Mouse (Mus musculus) gastrocnemius, postnatal 14 days (tissue): ENCODE data around the gene Tmem25. TPM values are rescaled to one million over a fixed set of nuclear protein-coding genes. Genes with fewer than 3 reads are reported as not detected.
"Not testable (repeated sequence)": the region's sequence is repeated elsewhere in the genome, so short reads cannot be mapped to it uniquely, and the experiment has no call there.

Source experiments
- DNase-seq: peaks from one replicate; pipeline ENCODE4 v3.0.0; 2021; ENCODE audit warnings: mixed read lengths
- intact Hi-C: fragments of 180-260 bp; cut with DNase I; formaldehyde crosslinking; loops from one replicate; pipeline ENCODE4 v1.15.1; 2025; ENCODE audit warnings: low total_unique reads
- total RNA-seq, 2 experiments: library from RNA; stranded (reverse); gene quantifications; 2 replicates each; pipeline ENCODE4 v1.2.3; 2021

Gene Tmem25
- total RNA-seq, 2 experiments from 2014 or later: 9.4 to 11.6 TPM

DNA sequence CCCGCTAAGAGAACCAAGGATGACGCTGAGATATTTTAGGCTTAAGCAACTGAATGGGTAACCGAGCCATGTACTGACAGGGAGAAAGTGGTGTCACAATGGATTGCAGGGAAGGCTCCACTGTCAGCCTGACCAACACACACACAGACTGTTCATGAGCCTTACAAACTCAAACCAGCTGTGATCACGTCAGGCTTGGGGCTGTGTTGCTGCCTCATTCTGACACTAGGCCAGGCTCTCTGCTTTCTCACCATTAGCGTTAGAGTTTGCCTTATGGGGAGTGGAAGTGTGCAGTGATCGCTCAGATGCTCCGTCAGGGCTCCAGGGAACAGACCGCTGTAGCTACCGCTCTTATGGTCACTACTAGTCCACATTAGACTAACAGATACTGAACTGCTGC, 6.3 kb downstream of the Tmem25 start:
- intact Hi-C loops: no loop called here
- DNase-seq: no peak

DNA sequence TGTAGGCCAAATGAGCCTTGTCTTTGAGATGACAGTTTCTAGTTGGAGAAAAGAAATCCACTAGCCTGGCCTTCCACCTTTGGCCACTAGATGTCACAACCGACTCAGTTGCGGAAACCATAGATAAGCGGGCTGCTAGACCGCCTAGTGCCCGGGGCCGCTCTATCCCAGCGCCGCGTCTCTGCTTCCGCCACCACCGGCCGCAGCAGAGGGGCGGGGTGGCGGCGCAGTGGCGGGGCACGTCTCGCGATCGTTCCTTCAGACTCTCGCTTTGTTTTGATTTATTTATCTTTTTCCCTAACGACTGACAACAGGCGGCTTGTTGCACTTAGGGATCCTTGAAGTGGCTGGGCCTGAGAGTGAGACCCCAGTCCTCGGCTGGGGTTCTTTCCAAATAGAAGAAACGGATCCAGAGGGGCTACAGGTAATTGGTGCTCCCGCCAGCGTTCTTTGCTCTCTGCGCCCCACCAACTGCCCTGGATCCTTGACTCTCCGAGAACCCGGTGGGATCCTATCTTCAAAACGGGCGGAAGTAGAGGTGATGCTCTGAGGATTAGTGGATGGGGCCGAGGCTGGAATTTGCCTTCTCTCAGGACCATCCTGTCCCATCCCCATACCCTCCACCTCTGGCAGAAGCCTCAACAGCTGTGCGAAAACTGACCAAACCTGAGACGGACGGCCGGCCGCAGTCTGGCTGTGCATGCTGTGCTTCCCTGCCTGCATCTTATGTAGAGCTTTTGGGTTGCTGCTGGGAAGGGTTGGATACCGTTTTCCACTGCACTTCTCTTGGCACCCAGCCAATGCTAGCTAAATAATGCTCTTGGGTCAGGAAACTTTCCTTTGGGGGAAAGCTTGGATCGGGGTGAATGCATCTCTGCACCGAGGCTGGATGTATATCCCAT, 26.1 kb downstream of the Tmem25 start:
- DNase-seq: peak; percentile 94
- intact Hi-C loops: no loop called here

DNA sequence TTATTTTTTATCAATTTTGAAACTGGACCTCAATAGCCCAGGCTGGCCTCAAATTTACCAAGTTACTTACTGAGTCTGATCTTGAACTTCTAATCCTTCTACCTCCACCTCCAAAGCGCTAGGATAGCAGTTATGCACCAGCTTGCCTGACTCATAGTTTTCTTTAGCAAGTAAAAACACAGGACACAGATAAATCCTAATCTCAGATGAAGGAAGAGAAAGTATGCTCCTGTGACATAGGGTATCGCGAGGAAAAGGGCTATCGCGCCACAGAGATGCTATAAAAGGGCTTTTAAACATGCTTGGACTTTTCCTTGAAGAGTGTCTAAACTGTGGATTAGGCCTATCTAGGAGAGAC, 26.7 kb downstream of the Tmem25 start:
- intact Hi-C loops: no loop called here
- no peak for DNase-seq

DNA sequence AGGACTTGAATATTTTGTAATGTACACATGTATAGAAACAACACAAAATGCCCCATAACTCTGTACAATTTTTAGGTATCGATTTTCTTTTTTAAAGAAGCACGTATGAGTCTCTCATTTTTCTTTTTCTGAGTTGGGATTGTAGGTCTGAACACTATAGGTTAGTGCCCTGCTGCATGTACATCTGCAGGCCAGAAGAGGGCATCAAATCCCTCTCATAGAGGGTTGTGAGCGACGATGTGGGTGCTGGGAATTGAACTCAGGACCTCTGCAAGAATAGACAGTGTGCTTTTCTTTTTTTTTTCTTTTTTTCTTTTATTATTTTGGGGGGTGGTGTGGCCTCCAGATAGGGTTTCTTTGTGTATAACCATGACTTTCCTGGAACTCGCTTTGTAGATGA, 27.7 kb downstream of the Tmem25 start:
- DNase-seq: no peak
- intact Hi-C loops: no loop called here

DNA sequence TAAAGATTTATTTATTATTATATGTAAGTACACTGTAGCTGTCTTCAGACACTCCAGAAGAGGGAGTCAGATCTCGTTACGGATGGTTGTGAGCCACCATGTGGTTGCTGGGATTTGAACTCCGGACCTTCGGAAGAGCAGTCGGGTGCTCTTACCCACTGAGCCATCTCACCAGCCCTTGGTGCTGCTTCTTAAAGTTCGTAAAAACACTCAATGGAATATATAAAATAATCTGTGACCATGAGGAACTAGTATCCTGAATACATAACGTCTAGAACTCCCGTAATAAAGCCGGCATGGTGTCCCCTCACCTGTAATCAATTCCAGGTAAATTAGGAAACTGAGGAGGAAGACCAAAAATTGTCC, 31.1 kb downstream of the Tmem25 start:
- intact Hi-C loops, DNase-seq: not testable (repeated sequence)

DNA sequence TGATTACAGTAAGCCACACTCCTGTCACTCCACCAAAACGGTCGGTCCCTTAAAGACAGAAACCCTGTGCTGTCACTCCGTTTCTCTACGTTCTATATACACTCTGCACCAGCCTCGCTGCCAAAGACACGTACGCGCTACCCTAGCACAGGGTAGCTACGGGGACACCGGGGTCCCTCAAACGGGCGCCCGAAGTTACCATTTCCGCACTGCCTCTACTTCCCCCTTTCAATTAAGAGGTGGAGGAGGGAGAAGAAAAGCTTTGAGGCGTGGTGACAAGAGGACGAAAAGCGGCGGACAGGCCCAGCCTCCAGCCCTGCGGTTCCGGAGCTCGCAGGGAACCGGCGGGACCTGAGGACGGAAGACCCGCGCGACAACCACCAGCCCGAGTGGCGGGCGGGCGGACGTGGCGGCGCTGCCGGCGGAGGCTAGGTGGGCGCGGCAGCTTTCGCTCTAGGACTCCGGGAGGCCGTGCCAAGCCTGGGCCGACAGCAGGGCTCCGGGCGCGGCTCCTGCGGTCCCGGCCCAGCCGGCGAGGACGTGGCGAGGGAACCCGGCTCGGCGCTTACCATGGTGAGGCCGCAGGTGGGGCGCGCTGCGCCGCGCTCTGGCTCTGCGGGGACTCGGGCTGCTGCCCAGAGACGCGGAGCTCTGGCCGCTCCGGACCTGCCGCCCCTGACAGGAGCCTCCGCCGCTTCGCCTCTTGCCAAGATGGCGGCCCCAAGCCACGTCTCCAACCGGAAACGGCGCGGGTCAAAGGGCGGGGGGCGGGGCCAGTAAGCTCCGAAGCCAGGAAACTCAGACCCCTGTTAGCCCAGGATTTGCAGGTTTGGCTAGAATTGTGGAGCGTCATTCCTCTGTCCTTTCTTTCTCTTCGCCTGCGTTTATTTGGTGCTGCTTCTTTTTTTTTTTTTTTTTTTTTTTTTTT, 31.7 kb downstream of the Tmem25 start, which contains the start of the genes Arcn1 and Ift46:
Gene Arcn1 (minus strand): TSS at position 745 of the 928 bp plus-strand sequence.
Gene Ift46 (plus strand): TSS at position 808 of the 928 bp plus-strand sequence.
- DNase-seq: peak; percentile 83
- intact Hi-C loops: no loop called here

DNA sequence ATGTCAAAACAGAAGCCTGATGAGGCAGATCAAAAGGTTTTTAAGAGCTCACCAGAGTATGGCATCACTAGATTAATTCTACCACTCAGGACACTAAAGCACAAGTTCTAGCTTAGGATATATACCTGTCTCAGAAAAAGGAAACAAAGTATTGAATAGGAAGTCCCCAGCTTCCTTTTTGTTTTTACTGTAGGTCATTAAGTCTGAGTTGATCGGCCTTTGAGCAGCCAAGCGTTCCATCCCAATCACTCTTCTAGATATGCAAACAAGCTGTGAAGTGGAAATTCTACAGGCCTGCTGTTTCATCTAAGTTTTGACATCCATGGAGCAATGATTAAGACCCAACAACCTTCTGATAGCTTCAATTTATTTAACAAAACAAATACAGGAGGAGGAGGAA, 38.2 kb downstream of the Tmem25 start:
- DNase-seq: no peak
- intact Hi-C loops: no loop called here

DNA sequence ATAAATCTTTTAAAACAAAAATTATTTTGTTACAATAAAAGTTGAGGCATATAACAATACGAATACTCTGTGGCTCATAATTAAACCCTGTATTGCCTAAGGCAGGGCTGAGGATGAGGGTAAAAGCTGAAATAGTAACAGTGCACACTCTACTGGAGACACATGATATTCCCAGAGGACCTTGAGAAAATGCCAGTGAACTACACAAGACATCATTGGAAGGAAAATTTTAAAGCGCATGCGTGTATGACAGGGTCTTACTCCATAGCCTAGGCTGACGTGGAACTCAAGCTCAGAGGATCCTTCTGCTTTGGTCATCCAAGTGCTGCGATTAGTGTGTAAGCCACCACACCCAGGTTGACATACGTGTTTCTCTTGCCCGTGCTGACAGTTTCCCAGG, 50.6 kb downstream of the Tmem25 start:
- intact Hi-C loops: loop anchor here (10.0 kb wide), 1 partner anchor 84 kb away; no protein-coding TSS in a partner anchor
- DNase-seq: no peak

DNA sequence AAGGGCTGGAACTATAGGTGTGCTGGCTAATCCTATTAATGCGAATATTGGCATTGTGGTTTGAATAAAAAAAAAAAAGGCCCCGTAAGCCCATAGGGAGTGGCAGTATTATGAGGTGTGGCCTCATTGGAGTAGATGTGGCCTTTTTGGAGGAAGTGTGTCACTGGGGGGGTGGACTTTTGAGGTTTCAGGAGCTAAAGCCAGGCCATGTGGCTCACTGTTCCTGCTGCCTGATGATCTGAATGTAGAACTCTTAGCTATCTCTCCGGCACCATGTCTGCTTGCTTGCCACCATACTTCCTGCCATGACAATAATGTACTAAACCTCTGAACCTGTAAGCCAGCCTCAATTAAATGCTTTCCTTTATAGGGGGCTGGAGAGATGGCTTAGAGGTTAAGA, 51.8 kb downstream of the Tmem25 start:
- intact Hi-C loops: loop anchor here (10.0 kb wide), 1 partner anchor 83 kb away; no protein-coding TSS in a partner anchor

DNA sequence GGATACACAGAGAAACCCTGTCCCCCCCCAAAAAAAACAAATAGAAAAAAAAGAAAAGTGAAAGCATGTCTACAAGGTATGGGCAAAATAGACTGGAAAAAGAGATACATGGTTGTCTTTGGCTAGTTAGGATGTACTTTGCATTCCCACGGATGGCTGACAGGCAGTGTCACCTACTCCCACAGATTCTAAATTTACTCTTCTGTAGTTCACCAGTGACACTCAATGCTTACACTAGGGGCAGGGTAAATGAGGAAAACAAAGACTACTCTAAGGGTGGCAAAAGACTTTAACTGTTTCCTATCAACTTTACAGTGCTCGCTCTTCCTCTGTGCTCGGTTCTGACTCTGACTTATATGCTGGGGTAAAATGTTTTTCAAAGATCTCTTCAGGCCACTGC, 52.4 kb downstream of the Tmem25 start:
- DNase-seq: no peak
- intact Hi-C loops: loop anchor here (10.0 kb wide), 1 partner anchor 82 kb away; no protein-coding TSS in a partner anchor

More for the DNA sequence above, 51.8 kb downstream of the Tmem25 start:
- no peak for DNase-seq

DNA sequence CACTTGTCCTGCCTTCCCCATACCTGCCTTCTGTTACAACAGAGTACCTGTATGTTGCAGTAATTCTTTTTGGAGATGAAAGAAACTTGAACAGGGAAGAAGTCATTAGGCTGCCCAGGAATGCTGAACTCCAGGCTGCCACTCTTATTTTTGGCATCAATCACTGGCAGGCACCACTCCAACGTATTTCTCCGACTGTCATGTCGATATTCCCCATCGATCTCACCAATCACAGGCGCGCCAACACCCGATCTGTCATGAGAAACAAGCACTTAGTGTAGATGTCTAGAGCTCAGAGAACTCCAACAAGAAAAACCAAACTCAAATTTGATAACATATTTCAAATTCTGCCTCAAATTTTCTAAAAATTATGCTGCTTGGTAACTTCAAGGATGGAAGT, 53.7 kb downstream of the Tmem25 start:
- no peak for DNase-seq
- intact Hi-C loops: loop anchor here (10.0 kb wide), 1 partner anchor 81 kb away; no protein-coding TSS in a partner anchor

Other genes starting within 250 kb of the Tmem25 start
- gene Cxcr5, start 237.4 kb downstream of the Tmem25 start, total RNA-seq: not detected
- gene Ddx6, start 194.4 kb downstream of the Tmem25 start, total RNA-seq: 10 to 100 TPM; 61.8 to 62.2 TPM
- not detected for gene Treh, start 126.1 kb downstream of the Tmem25 start, total RNA-seq
- 10 to 100 TPM; 43.8 to 47.6 TPM for gene Phldb1, start 64.1 kb downstream of the Tmem25 start, total RNA-seq
- 10 to 100 TPM; 65.1 to 69.9 TPM for gene Arcn1, start 31.5 kb downstream of the Tmem25 start, total RNA-seq
- gene Ift46, start 31.4 kb downstream of the Tmem25 start, total RNA-seq: 10 to 100 TPM; 29.2 to 38.8 TPM
- under 1 TPM in 1 of 2 experiments, not detected in 1; 0.73 TPM for gene Ttc36, start 3.8 kb upstream of the Tmem25 start, total RNA-seq
- 10 to 100 TPM; 11.8 to 14.3 TPM for gene Kmt2a, start 82.0 kb upstream of the Tmem25 start, total RNA-seq
- gene Atp5l, start 121.4 kb upstream of the Tmem25 start, total RNA-seq: 100 to 1,000 TPM; 663 to 775 TPM
- 10 to 100 TPM; 31.9 to 36.4 TPM for gene Ube4a, start 166.3 kb upstream of the Tmem25 start, total RNA-seq
- under 1 TPM in 1 of 2 experiments, not detected in 1; 0.13 TPM for gene Cd3g, start 181.1 kb upstream of the Tmem25 start, total RNA-seq
- gene Cd3d, start 182.5 kb upstream of the Tmem25 start, total RNA-seq: under 1 TPM in 1 of 2 experiments, not detected in 1; 0.33 TPM
- not detected for gene Cd3e, start 210.3 kb upstream of the Tmem25 start, total RNA-seq
- gene Mpzl2, start 240.5 kb upstream of the Tmem25 start, total RNA-seq: under 1 TPM; 0.11 to 0.27 TPM